Mouse (Mus musculus): ENCODE results near the gene Pah.
A peak's percentile ranks its signal among the peaks of the same experiment; 100 is the strongest.

DNA sequence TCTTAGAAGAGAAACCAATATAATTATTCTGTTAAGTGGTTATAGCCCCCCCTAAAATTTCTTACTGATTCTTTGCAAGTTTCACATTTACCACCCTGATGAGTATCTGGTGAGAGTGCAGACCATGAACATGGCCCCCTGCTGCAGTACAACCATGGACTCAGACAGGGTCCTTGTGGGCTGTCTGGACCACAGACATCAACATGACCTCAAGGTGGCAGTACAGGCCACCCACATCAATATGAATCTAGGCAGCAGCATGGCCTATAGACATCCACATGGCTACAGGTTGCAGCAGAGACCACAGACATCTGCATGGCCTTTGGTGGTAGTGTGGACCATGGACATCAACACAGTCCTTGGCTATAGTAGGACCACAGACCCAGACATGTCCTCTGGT, 8.5 kb upstream of the Pah start:
- TF ChIP-seq EP300 (optimal IDR thresholded peaks at IDR 0.05): no peak
- TF ChIP-seq CTCF (IDR thresholded peaks at IDR 0.05; ENCODE audit: low read depth): peak; percentile 44
